In the genomic region with DNA sequence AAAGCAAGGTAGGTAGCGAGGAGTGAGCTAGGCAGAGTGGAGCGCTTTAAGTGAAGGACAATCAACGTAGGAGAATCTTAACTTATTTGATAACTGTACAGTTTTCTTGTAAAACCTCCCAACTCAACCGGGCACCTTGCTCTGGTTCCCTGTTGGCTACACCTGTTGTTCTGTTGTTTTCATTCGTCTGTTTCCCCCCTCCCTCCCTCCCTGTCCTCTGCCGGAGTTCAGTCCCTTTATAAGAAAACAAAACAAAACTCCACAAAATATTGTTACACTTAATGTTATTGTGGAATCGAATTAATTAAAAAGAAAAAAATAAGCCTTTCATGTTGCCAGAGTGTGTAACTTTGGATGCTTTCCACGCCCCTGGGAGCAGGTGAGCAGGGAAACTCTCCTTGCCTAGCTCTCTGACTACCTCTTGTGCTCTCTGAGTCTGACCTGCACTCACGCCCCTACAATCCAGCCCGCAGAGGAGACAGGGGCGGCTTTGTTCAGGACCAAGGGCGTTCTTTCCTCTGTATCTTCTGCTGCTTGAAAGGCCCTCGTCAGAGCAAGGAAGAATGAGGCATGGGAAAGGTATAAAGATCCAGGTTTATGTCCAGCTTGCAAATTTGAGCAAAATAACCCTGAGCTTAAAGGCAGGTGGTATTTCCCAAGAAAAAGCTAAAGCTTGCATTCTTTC, we compare ENCODE assay signal across 34 mouse cellular contexts. TPM values are rescaled to one million over a fixed set of nuclear protein-coding genes. Genes with fewer than 3 reads are reported as not detected.
DNase-seq lines count a peak whose midpoint lies in the region; ATAC-seq and TF ChIP-seq lines count a peak whose summit lies in the region.
"Had no signal": no experiment of that assay in that cellular context is flagged by ENCODE, and none has a peak within 500 bp of the region (broad histone marks: within the 10 kb centered on the region; RNA-seq: fewer than 3 reads in every experiment).

No protein-coding gene starts in this region.

- H3K4me1 ChIP-seq in hindbrain, embryonic 10.5 days (replicated peaks) = peaks cover 34% of the 10 kb centered on the region
- peaks cover 15% of the 10 kb centered on the region for H3K4me1 ChIP-seq in hindbrain, embryonic 16.5 days (ENCODE audit: control insufficient read depth, insufficient read depth, low read depth, low read length)
- H3K4me1 ChIP-seq in neural tube, embryonic 15.5 days = peaks cover 29% of the 10 kb centered on the region
- H3K4me1 ChIP-seq in limb, embryonic 10.5 days = peaks cover 32% of the 10 kb centered on the region
- H3K4me1 ChIP-seq in thymus, adult 2 months (replicated peaks; ENCODE audit: control insufficient read depth, insufficient read depth, low read length) = no peaks in the 10 kb centered on the region

- H3K4me2 ChIP-seq in hindbrain, embryonic 16.5 days (ENCODE audit: low read length) = no peak overlapping the region
- H3K4me2 ChIP-seq in neural tube, embryonic 15.5 days = no peak overlapping the region
- H3K4me2 ChIP-seq: forebrain, embryonic 13.5 days; kidney, embryonic 15.5 days; limb, embryonic 15.5 days; liver, embryonic 15.5 days; lung, embryonic 15.5 days had no signal

- TF ChIP-seq POLR2A in thymus, adult 2 months (IDR thresholded peaks at IDR 0.05; ENCODE audit: control insufficient read depth, extremely low read depth, insufficient read depth, low read length, poor library complexity) = no peak

- DNase-seq in hindbrain, embryonic 10.5 days (ENCODE audit: low spot score) = peak; percentile 22
- DNase-seq in neural tube, embryonic 10.5 days (ENCODE audit: extremely low spot score, low spot score) = peak; percentile 33
- peak; percentile 43 for DNase-seq in limb, embryonic 10.5 days (ENCODE audit: low spot score)
- no peak for DNase-seq in gastrocnemius, postnatal 25 days
- no peak for DNase-seq in gastrocnemius, postnatal 4 days (ENCODE audit: low spot score in 2 of 2)
- DNase-seq in thymus, adult 2 months = no peak
- DNase-seq: adrenal gland, adult 2 months; cerebellum, adult 11 months; cerebellum, adult 9-11 months; gastrocnemius, adult 2 months; heart, postnatal 4 days; kidney, postnatal 4 days; lung, postnatal 36 days; right cerebral cortex, postnatal 25 days; thymus, postnatal 14 days had no signal

- H3K9ac ChIP-seq in hindbrain, embryonic 16.5 days (ENCODE audit: low read depth, low read length) = no peak overlapping the region
- H3K9ac ChIP-seq in neural tube, embryonic 15.5 days (replicated peaks) = no peak overlapping the region
- H3K9ac ChIP-seq: forebrain, embryonic 13.5 days; kidney, embryonic 15.5 days; limb, embryonic 15.5 days; liver, embryonic 15.5 days; lung, embryonic 15.5 days had no signal

- no peaks in the 10 kb centered on the region for H3K9me3 ChIP-seq in hindbrain, embryonic 10.5 days
- H3K9me3 ChIP-seq in hindbrain, embryonic 16.5 days (ENCODE audit: control insufficient read depth, low read length) = no peaks in the 10 kb centered on the region
- H3K9me3 ChIP-seq in neural tube, embryonic 15.5 days (replicated peaks) = no peaks in the 10 kb centered on the region
- no peaks in the 10 kb centered on the region for H3K9me3 ChIP-seq in limb, embryonic 10.5 days (replicated peaks)
- H3K9me3 ChIP-seq: forebrain, embryonic 13.5 days; heart, embryonic 10.5 days; kidney, embryonic 15.5 days; limb, embryonic 15.5 days; liver, embryonic 15.5 days; lung, embryonic 15.5 days had no signal

- TF ChIP-seq CTCF in thymus, adult 2 months (IDR thresholded peaks at IDR 0.05; ENCODE audit: borderline replicate concordance, control insufficient read depth, extremely low read depth, insufficient read depth, low read length, poor library complexity) = no peak

- WGBS in hindbrain, embryonic 10.5 days = under 1% methylated on average over 13 of the region's 13 CpGs
- 2% methylated on average over 13 of the region's 13 CpGs for WGBS in hindbrain, embryonic 16.5 days
- WGBS in neural tube, embryonic 15.5 days = 2% methylated on average over 13 of the region's 13 CpGs
- WGBS in limb, embryonic 10.5 days = 3% methylated on average over 13 of the region's 13 CpGs
- 13% methylated on average over 13 of the region's 13 CpGs for WGBS in thymus, adult 2 months

- no peak overlapping the region for H3K27ac ChIP-seq in hindbrain, embryonic 10.5 days
- no peak overlapping the region for H3K27ac ChIP-seq in hindbrain, embryonic 16.5 days (ENCODE audit: low read depth, low read length)
- H3K27ac ChIP-seq in neural tube, embryonic 15.5 days (replicated peaks) = no peak overlapping the region
- no peak overlapping the region for H3K27ac ChIP-seq in limb, embryonic 10.5 days
- H3K27ac ChIP-seq in thymus, adult 2 months (ENCODE audit: control insufficient read depth, insufficient read depth, low read length) = no peak overlapping the region
- H3K27ac ChIP-seq: forebrain, embryonic 13.5 days; gastrocnemius, adult 2 months; heart, embryonic 10.5 days; kidney, embryonic 15.5 days; limb, embryonic 15.5 days; liver, embryonic 15.5 days; lung, embryonic 15.5 days had no signal

- peaks cover 100% of the 10 kb centered on the region for H3K27me3 ChIP-seq in hindbrain, embryonic 10.5 days (ENCODE audit: insufficient read depth, poor library complexity, severe bottlenecking)
- H3K27me3 ChIP-seq in hindbrain, embryonic 16.5 days (replicated peaks; ENCODE audit: control insufficient read depth, insufficient read depth, low read length) = peaks cover 66% of the 10 kb centered on the region
- H3K27me3 ChIP-seq in neural tube, embryonic 15.5 days (replicated peaks) = peaks cover 95% of the 10 kb centered on the region
- peaks cover 100% of the 10 kb centered on the region for H3K27me3 ChIP-seq in limb, embryonic 10.5 days (ENCODE audit: low read depth, poor library complexity, severe bottlenecking)
- peaks cover 38% of the 10 kb centered on the region for H3K27me3 ChIP-seq in thymus, adult 2 months (ENCODE audit: control insufficient read depth, insufficient read depth, low read length)

- no peak overlapping the region for H3K4me3 ChIP-seq in hindbrain, embryonic 10.5 days
- no peak overlapping the region for H3K4me3 ChIP-seq in hindbrain, embryonic 16.5 days (ENCODE audit: low read length)
- no peak overlapping the region for H3K4me3 ChIP-seq in neural tube, embryonic 15.5 days (replicated peaks)
- H3K4me3 ChIP-seq in limb, embryonic 10.5 days = no peak overlapping the region
- H3K4me3 ChIP-seq in thymus, adult 2 months (ENCODE audit: control insufficient read depth, insufficient read depth, low read length) = no peak overlapping the region
- H3K4me3 ChIP-seq: forebrain, embryonic 13.5 days; gastrocnemius, adult 2 months; heart, embryonic 10.5 days; kidney, embryonic 15.5 days; limb, embryonic 15.5 days; liver, embryonic 15.5 days; lung, embryonic 15.5 days had no signal

- no peaks in the 10 kb centered on the region for H3K36me3 ChIP-seq in hindbrain, embryonic 10.5 days
- no peaks in the 10 kb centered on the region for H3K36me3 ChIP-seq in hindbrain, embryonic 16.5 days (ENCODE audit: control insufficient read depth, insufficient read depth, low read length)
- H3K36me3 ChIP-seq in neural tube, embryonic 15.5 days = no peaks in the 10 kb centered on the region
- H3K36me3 ChIP-seq in limb, embryonic 10.5 days = no peaks in the 10 kb centered on the region
- H3K36me3 ChIP-seq in thymus, adult 2 months (ENCODE audit: control insufficient read depth, insufficient read depth, low read length) = no peaks in the 10 kb centered on the region
- H3K36me3 ChIP-seq: heart, embryonic 10.5 days; kidney, embryonic 15.5 days; limb, embryonic 15.5 days; liver, embryonic 15.5 days; lung, embryonic 15.5 days had no signal

- no peak for ATAC-seq in hindbrain, embryonic 16.5 days
- no peak for ATAC-seq in neural tube, embryonic 15.5 days (ENCODE audit: low FRiP score)
- ATAC-seq: CD4-positive, CD25-positive, alpha-beta regulatory T cell, adult 4 months; forebrain, embryonic 13.5 days; intestine, postnatal 0 days had no signal

RNA-seq across cellular contexts. Expression of a gene that starts 2.7 kb away (rescaled TPM):
- polyA plus RNA-seq in hindbrain, embryonic 10.5 days (2016; fragmentation: Nextera tagmentation; extraction: Ambion mirVana) = 0.91 and 1.2 TPM in 2 replicates
- polyA plus RNA-seq in hindbrain, embryonic 16.5 days (2015; fragmentation: Nextera tagmentation; extraction: Ambion mirVana) = 1.1 and 1.3 TPM in 2 replicates
- 0.82 and 1.3 TPM in 2 replicates for polyA plus RNA-seq in neural tube, embryonic 15.5 days (2015; fragmentation: Nextera tagmentation; extraction: Ambion mirVana)
- polyA plus RNA-seq in limb, embryonic 10.5 days (2016; fragmentation: Nextera tagmentation; extraction: Ambion mirVana) = not detected in 2 replicates
- total RNA-seq in gastrocnemius, postnatal 25 days (2021) = not detected
- not detected for total RNA-seq in gastrocnemius, postnatal 4 days (2021)
- 0.38 and 0.42 TPM in 2 replicates for polyA plus RNA-seq in thymus, adult 2 months (2012; rRNA removed)
- total RNA-seq: adrenal gland, adult 2 months; common myeloid progenitor, adult 5-6 weeks; gastrocnemius, adult 2 months; granulocyte monocyte progenitor cell, adult 5-6 weeks; heart, postnatal 4 days; left cerebral cortex, postnatal 25 days; neutrophil, adult 5-6 weeks had no signal
- polyA plus RNA-seq: adrenal gland, adult 2 months; CD4-positive, CD25-positive, alpha-beta regulatory T cell, adult 4 months; heart, embryonic 10.5 days; heart, embryonic 16.5 days; limb, embryonic 15.5 days; liver, embryonic 15.5 days; lung, embryonic 15.5 days; spleen, adult 2 months; testis, adult 2 months had no signal

RNA-seq across cellular contexts. Expression of a gene that starts 3.2 kb away (rescaled TPM):
- 0.61 and 0.93 TPM in 2 replicates for polyA plus RNA-seq in hindbrain, embryonic 10.5 days (2016; fragmentation: Nextera tagmentation; extraction: Ambion mirVana)
- polyA plus RNA-seq in hindbrain, embryonic 16.5 days (2015; fragmentation: Nextera tagmentation; extraction: Ambion mirVana) = 0.84 and 0.99 TPM in 2 replicates
- polyA plus RNA-seq in neural tube, embryonic 15.5 days (2015; fragmentation: Nextera tagmentation; extraction: Ambion mirVana) = 0.54 and 0.89 TPM in 2 replicates
- not detected in 2 replicates for polyA plus RNA-seq in limb, embryonic 10.5 days (2016; fragmentation: Nextera tagmentation; extraction: Ambion mirVana)
- total RNA-seq in gastrocnemius, postnatal 25 days (2021) = not detected
- total RNA-seq in gastrocnemius, postnatal 4 days (2021) = not detected
- 0.75 and 1.0 TPM in 2 replicates for polyA plus RNA-seq in thymus, adult 2 months (2012; rRNA removed)
- total RNA-seq: adrenal gland, adult 2 months; adrenal gland, postnatal 4 days; common myeloid progenitor, adult 5-6 weeks; ES-E14; gastrocnemius, adult 2 months; granulocyte monocyte progenitor cell, adult 5-6 weeks; heart, postnatal 4 days; left cerebral cortex, postnatal 25 days; neutrophil, adult 5-6 weeks had no signal
- polyA plus RNA-seq: adrenal gland, adult 2 months; CD4-positive, CD25-positive, alpha-beta regulatory T cell, adult 4 months; kidney, embryonic 15.5 days; limb, embryonic 15.5 days; liver, embryonic 15.5 days; lung, embryonic 15.5 days; spleen, adult 2 months; testis, adult 2 months had no signal

RNA-seq across cellular contexts. Expression of a gene that starts 14.2 kb away (rescaled TPM):
- polyA plus RNA-seq in hindbrain, embryonic 10.5 days (2016; fragmentation: Nextera tagmentation; extraction: Ambion mirVana) = 306 and 322 TPM in 2 replicates
- 149 and 162 TPM in 2 replicates for polyA plus RNA-seq in hindbrain, embryonic 16.5 days (2015; fragmentation: Nextera tagmentation; extraction: Ambion mirVana)
- polyA plus RNA-seq in neural tube, embryonic 15.5 days (2015; fragmentation: Nextera tagmentation; extraction: Ambion mirVana) = 141 and 157 TPM in 2 replicates
- polyA plus RNA-seq in limb, embryonic 10.5 days (2016; fragmentation: Nextera tagmentation; extraction: Ambion mirVana) = 338 and 339 TPM in 2 replicates
- total RNA-seq in gastrocnemius, postnatal 25 days (2021) = 10 to 100 TPM; 28.9 to 32.8 TPM
- 10 to 100 TPM; 46.6 to 54.8 TPM for total RNA-seq in gastrocnemius, postnatal 4 days (2021)
- polyA plus RNA-seq in thymus, adult 2 months (2012; rRNA removed) = 194 and 196 TPM in 2 replicates

Comparison
In these comparisons a context has a peak if more than half of its experiments do, and no peak if none do; other contexts are left out.
1. DNase-seq: peak in hindbrain, embryonic 10.5 days (single experiment), neural tube, embryonic 10.5 days (single experiment) and limb, embryonic 10.5 days (single experiment); none in gastrocnemius, postnatal 25 days (single experiment), gastrocnemius, postnatal 4 days (0 of 2) and thymus, adult 2 months (single experiment).